Mouse (Mus musculus) hindbrain, embryonic 15.5 days (tissue): ENCODE measurements around the gene Cit. TPM values are rescaled to one million over a fixed set of nuclear protein-coding genes. Genes with fewer than 3 reads are reported as not detected.

Experiments used
- ATAC-seq: fragments of 200-750 bp; cut with Nextera tagmentation; 2 replicates; pipeline ENCODE4 v1.8.0; 2017; ENCODE audit warnings: low read depth, moderate number of reproducible peaks, moderate TSS enrichment; ENCODE audit not compliant: low FRiP score
- H3K27ac ChIP-seq: fragments of 300-500 bp; sonication (generic); replicated peaks from 2 replicates; pipeline ENCODE4 v1.5.1; 2015; ENCODE audit warnings: mild to moderate bottlenecking, inconsistent platforms
- H3K27me3 ChIP-seq: fragments of 300-500 bp; sonication (generic); 2 replicates; pipeline ENCODE4 v1.6.1; 2015; ENCODE audit warnings: control low read depth, inconsistent platforms
- H3K36me3 ChIP-seq: fragments of 300-500 bp; sonication (generic); 2 replicates; pipeline ENCODE4 v1.6.1; 2015; ENCODE audit warnings: control low read depth, inconsistent platforms
- H3K4me1 ChIP-seq: fragments of 300-500 bp; sonication (generic); replicated peaks from 2 replicates; pipeline ENCODE4 v1.6.1; 2015; ENCODE audit warnings: control low read depth, inconsistent platforms
- H3K4me2 ChIP-seq: fragments of 300-500 bp; sonication (generic); 2 replicates; pipeline ENCODE4 v1.6.1; 2015; ENCODE audit warnings: moderate library complexity, mild to moderate bottlenecking, inconsistent platforms
- H3K4me3 ChIP-seq: fragments of 300-500 bp; sonication (generic); 2 replicates; pipeline ENCODE4 v1.5.1; 2015; ENCODE audit warnings: mild to moderate bottlenecking, inconsistent platforms
- H3K9ac ChIP-seq: fragments of 300-500 bp; sonication (generic); 2 replicates; pipeline ENCODE4 v1.6.1; 2015; ENCODE audit warnings: inconsistent platforms
- H3K9me3 ChIP-seq: fragments of 300-500 bp; sonication (generic); 2 replicates; pipeline ENCODE4 v1.6.1; 2016; ENCODE audit warnings: control low read depth, inconsistent platforms
- WGBS: fragments of 180-500 bp; shearing (Covaris S2); methylation state at CpG from one replicate; pipeline ENCODE4 v1.1.7; 2015; 5-methylcytosine and 5-hydroxymethylcytosine counted together
- polyA plus RNA-seq: library from polyadenylated mRNA; unstranded; fragments of >200 nt; fragmentation: Nextera tagmentation; extraction: Ambion mirVana; gene quantifications from 2 replicates; pipeline ENCODE4 v1.2.1, GENCODE M21; 2015

Gene Cit
- polyA plus RNA-seq, 1 experiment from 2014 or later = 30.2 TPM

- no peak for ATAC-seq
- Histone ChIP-seq H3K9ac (no peak overlapping the region), H3K27me3 (no peaks in the 10 kb centered on the region), H3K4me2 (no peak overlapping the region), H3K9me3 (no peaks in the 10 kb centered on the region), H3K4me3 (no peak overlapping the region), H3K27ac (no peak overlapping the region), H3K36me3 (no peaks in the 10 kb centered on the region), H3K4me1 (0 out of 2 replicates have a peak, but pooled peaks cover 7% of the 10 kb centered on the region)
- 81% methylated on average over 10 of the region's 12 CpGs for whole genome bisulfite sequencing
Observed at GRCm38 (mm10) chr5:115854370-115854769, 9.3 kb downstream of the Cit start.

GRCm38 (mm10) chr5:115858652-115859051 lies 13.6 kb downstream of the Cit start:
- H3K27ac ChIP-seq = no peak overlapping the region
- H3K9ac ChIP-seq = no peak overlapping the region
- H3K9me3 ChIP-seq = no peaks in the 10 kb centered on the region
- 71% methylated on average over 6 of the region's 6 CpGs for WGBS
- no peak overlapping the region for H3K4me2 ChIP-seq
- no peak overlapping the region for H3K4me3 ChIP-seq
- no peaks in the 10 kb centered on the region for H3K27me3 ChIP-seq
- peaks cover 14% of the 10 kb centered on the region; the same call in 1 of the 2 replicates for H3K4me1 ChIP-seq
- ATAC-seq = no peak
- H3K36me3 ChIP-seq = no peaks in the 10 kb centered on the region

GRCm38 (mm10) chr5:115859461-115859860 lies 14.4 kb downstream of the Cit start:
- WGBS = 85% methylated on average over 9 of the region's 9 CpGs
- Histone ChIP-seq H3K9me3 (no peaks in the 10 kb centered on the region), H3K27ac (no peak overlapping the region), H3K4me1 (peaks cover 14% of the 10 kb centered on the region; the same call in 1 of the 2 replicates), H3K36me3 (no peaks in the 10 kb centered on the region), H3K9ac (no peak overlapping the region), H3K4me2 (no peak overlapping the region), H3K4me3 (no peak overlapping the region), H3K27me3 (no peaks in the 10 kb centered on the region)
- no peak for ATAC-seq

- Histone ChIP-seq H3K9me3 (no peaks in the 10 kb centered on the region), H3K36me3 (no peaks in the 10 kb centered on the region), H3K9ac (no peak overlapping the region), H3K27me3 (no peaks in the 10 kb centered on the region), H3K4me2 (no peak overlapping the region), H3K4me3 (no peak overlapping the region), H3K27ac (no peak overlapping the region), H3K4me1 (peaks cover 14% of the 10 kb centered on the region; the same call in 1 of the 2 replicates)
- 89% methylated on average over 10 of the region's 10 CpGs for WGBS
- no peak for ATAC-seq
Observed at GRCm38 (mm10) chr5:115861991-115862390, 16.9 kb downstream of the Cit start.

- no peaks in the 10 kb centered on the region for H3K9me3 ChIP-seq
- 0 out of 2 replicates have a peak overlapping the region, but pooled peaks have one; percentile 10 for H3K27ac ChIP-seq
- H3K4me2 ChIP-seq = no peak overlapping the region
- H3K4me1 ChIP-seq = peaks cover 14% of the 10 kb centered on the region; the same call in 1 of the 2 replicates
- no peak for ATAC-seq
- WGBS = 94% methylated on average over 10 of the region's 10 CpGs
- H3K36me3 ChIP-seq = no peaks in the 10 kb centered on the region
- H3K4me3 ChIP-seq = no peak overlapping the region
- no peak overlapping the region for H3K9ac ChIP-seq
- H3K27me3 ChIP-seq = no peaks in the 10 kb centered on the region
Observed at GRCm38 (mm10) chr5:115862439-115862838, 17.4 kb downstream of the Cit start.

GRCm38 (mm10) chr5:115866296-115866695 lies 21.2 kb downstream of the Cit start:
- Histone ChIP-seq H3K4me2 (no peak overlapping the region), H3K4me1 (peaks cover 9% of the 10 kb centered on the region), H3K27ac (no peak overlapping the region), H3K27me3 (no peaks in the 10 kb centered on the region), H3K4me3 (no peak overlapping the region), H3K9ac (no peak overlapping the region), H3K36me3 (no peaks in the 10 kb centered on the region), H3K9me3 (no peaks in the 10 kb centered on the region)
- WGBS = 75% methylated on average over 11 of the region's 11 CpGs
- ATAC-seq = no peak

GRCm38 (mm10) chr5:115868540-115868939 lies 23.5 kb downstream of the Cit start:
- Histone ChIP-seq H3K9ac (no peak overlapping the region), H3K4me1 (peaks cover 9% of the 10 kb centered on the region), H3K4me3 (no peak overlapping the region), H3K9me3 (no peaks in the 10 kb centered on the region), H3K4me2 (peak overlapping the region; percentile 15; the same call in 1 of the 2 replicates), H3K27ac (peak overlapping the region; percentile 38), H3K27me3 (no peaks in the 10 kb centered on the region), H3K36me3 (no peaks in the 10 kb centered on the region)
- ATAC-seq = no peak
- WGBS = 47% methylated on average over 12 of the region's 12 CpGs

- no peak overlapping the region for H3K4me2 ChIP-seq
- H3K36me3 ChIP-seq = no peaks in the 10 kb centered on the region
- H3K27me3 ChIP-seq = no peaks in the 10 kb centered on the region
- H3K27ac ChIP-seq = 0 out of 2 replicates have a peak overlapping the region, but pooled peaks have one; percentile 38
- 64% methylated on average over 15 of the region's 15 CpGs for WGBS
- no peaks in the 10 kb centered on the region for H3K9me3 ChIP-seq
- ATAC-seq = no peak
- H3K4me1 ChIP-seq = peaks cover 9% of the 10 kb centered on the region
- H3K9ac ChIP-seq = no peak overlapping the region
- H3K4me3 ChIP-seq = no peak overlapping the region
Observed at GRCm38 (mm10) chr5:115869198-115869597, 24.1 kb downstream of the Cit start.

GRCm38 (mm10) chr5:115871153-115871552 lies 26.1 kb downstream of the Cit start:
- Histone ChIP-seq H3K4me1 (peaks cover 9% of the 10 kb centered on the region), H3K9ac (no peak overlapping the region), H3K27ac (no peak overlapping the region), H3K27me3 (no peaks in the 10 kb centered on the region), H3K9me3 (no peaks in the 10 kb centered on the region), H3K36me3 (no peaks in the 10 kb centered on the region), H3K4me2 (no peak overlapping the region), H3K4me3 (no peak overlapping the region)
- ATAC-seq = no peak
- 94% methylated on average over 10 of the region's 10 CpGs for WGBS

GRCm38 (mm10) chr5:115872106-115872505 lies 27.0 kb downstream of the Cit start:
- H3K27ac ChIP-seq = no peak overlapping the region
- 94% methylated on average over 11 of the region's 11 CpGs for WGBS

GRCm38 (mm10) chr5:115872956-115873355 lies 27.9 kb downstream of the Cit start:
- H3K27ac ChIP-seq = no peak overlapping the region
- H3K9me3 ChIP-seq = no peaks in the 10 kb centered on the region
- no peak overlapping the region for H3K9ac ChIP-seq
- no peaks in the 10 kb centered on the region for H3K36me3 ChIP-seq
- H3K4me2 ChIP-seq = no peak overlapping the region
- no peak overlapping the region for H3K4me3 ChIP-seq
- ATAC-seq = no peak
- WGBS = 79% methylated on average over 4 of the region's 4 CpGs
- H3K27me3 ChIP-seq = no peaks in the 10 kb centered on the region
- H3K4me1 ChIP-seq = peaks cover 9% of the 10 kb centered on the region

More at GRCm38 (mm10) chr5:115872106-115872505, 27.0 kb downstream of the Cit start:
- Histone ChIP-seq H3K4me2 (no peak overlapping the region), H3K4me3 (no peak overlapping the region), H3K27me3 (no peaks in the 10 kb centered on the region), H3K4me1 (peaks cover 9% of the 10 kb centered on the region), H3K36me3 (no peaks in the 10 kb centered on the region), H3K9me3 (no peaks in the 10 kb centered on the region), H3K9ac (no peak overlapping the region)
- ATAC-seq = no peak

GRCm38 (mm10) chr5:115877425-115877824 lies 32.3 kb downstream of the Cit start:
- Histone ChIP-seq H3K9me3 (no peaks in the 10 kb centered on the region), H3K36me3 (no peaks in the 10 kb centered on the region), H3K27ac (no peak overlapping the region), H3K4me1 (no peaks in the 10 kb centered on the region), H3K27me3 (no peaks in the 10 kb centered on the region), H3K9ac (no peak overlapping the region), H3K4me3 (no peak overlapping the region), H3K4me2 (no peak overlapping the region)
- no peak for ATAC-seq
- WGBS = 98% methylated on average over 6 of the region's 6 CpGs

- H3K9me3 ChIP-seq = no peaks in the 10 kb centered on the region
- H3K4me1 ChIP-seq = no peaks in the 10 kb centered on the region
- no peak overlapping the region for H3K27ac ChIP-seq
- ATAC-seq = no peak
- H3K4me2 ChIP-seq = no peak overlapping the region
- H3K4me3 ChIP-seq = no peak overlapping the region
- H3K9ac ChIP-seq = no peak overlapping the region
- no peaks in the 10 kb centered on the region for H3K36me3 ChIP-seq
- H3K27me3 ChIP-seq = no peaks in the 10 kb centered on the region
- 88% methylated on average over 9 of the region's 9 CpGs for WGBS
Observed at GRCm38 (mm10) chr5:115882165-115882564, 37.1 kb downstream of the Cit start.
